Mouse (Mus musculus): ENCODE measurements around the gene Rdh11.
A peak's percentile ranks its signal among the peaks of the same experiment; 100 is the strongest.
"Not testable (repeated sequence)": the region's sequence is repeated elsewhere in the genome, so short reads cannot be mapped to it uniquely, and the experiment has no call there.

Rdh11 gene

DNA sequence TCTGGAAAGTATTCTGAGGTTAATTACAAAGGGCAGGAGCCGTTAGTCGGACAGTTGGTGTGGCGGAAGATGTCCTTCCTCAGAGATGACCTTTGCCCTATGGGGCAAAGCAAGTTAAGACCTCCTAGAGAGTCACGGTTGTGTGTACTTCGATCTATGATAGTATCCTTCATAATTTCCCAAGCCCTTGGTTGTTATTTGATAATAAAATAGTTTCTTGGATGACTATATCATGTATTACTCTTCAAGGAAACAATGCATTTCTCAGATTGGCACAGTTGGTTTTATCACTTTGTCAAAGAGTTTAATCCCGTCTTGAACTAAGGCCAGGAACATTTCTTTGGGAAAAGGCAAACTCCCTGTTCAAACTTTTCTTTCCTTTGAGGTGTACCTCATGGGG, at the start of gene Rdh11:
Rdh11 (minus strand) TSS at position 101 of the 400 bp plus-strand sequence.
- DNase-seq (ENCODE audit: low read depth, low spot score) = no peak

GRCm38 (mm10) chr12:79235485-79236080, 43.5 kb upstream of the Rdh11 start:
- DNase-seq (ENCODE audit: low read depth, low spot score) = no peak

DNA sequence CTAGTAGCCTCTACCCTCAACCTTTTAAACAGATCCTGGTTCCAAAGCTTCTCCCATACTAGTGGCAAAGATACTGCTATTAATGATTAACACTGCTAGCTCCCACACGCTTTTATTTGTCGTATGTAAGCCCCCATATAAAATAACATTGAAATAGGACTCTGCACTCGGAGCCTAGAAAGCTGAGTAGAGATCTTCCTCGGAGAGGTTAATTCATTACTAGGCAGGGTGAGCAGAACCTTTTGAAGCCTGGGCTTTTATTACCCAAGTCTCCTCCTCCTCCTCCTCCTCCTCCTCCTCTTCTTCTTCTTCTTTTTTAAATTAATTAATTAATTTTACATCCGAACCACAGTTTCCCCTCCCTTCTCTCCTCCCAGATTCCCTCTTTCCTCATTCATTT, 25.4 kb upstream of the Rdh11 start:
- DNase-seq (ENCODE audit: low read depth, low spot score) = no peak

DNA sequence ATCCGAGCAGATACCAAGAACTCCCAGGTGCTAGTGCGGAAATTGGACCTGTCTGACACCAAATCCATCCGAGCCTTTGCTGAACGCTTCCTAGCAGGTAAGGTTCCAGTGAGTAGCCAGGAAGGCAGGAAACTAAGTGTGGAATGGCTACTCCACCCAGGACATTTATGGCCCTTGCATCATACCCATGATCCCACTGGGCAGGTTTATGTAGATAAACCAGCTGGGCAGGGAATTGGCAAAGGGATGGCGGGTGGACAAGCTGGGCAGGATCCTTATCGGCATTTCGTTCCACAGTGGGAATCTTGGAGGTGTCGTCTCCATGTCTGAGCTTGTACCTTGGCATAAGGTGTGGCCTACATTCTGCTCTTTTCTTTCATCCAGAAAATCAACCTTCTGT, 19.4 kb upstream of the Rdh11 start:
- DNase-seq (ENCODE audit: low read depth, low spot score) = no peak

DNA sequence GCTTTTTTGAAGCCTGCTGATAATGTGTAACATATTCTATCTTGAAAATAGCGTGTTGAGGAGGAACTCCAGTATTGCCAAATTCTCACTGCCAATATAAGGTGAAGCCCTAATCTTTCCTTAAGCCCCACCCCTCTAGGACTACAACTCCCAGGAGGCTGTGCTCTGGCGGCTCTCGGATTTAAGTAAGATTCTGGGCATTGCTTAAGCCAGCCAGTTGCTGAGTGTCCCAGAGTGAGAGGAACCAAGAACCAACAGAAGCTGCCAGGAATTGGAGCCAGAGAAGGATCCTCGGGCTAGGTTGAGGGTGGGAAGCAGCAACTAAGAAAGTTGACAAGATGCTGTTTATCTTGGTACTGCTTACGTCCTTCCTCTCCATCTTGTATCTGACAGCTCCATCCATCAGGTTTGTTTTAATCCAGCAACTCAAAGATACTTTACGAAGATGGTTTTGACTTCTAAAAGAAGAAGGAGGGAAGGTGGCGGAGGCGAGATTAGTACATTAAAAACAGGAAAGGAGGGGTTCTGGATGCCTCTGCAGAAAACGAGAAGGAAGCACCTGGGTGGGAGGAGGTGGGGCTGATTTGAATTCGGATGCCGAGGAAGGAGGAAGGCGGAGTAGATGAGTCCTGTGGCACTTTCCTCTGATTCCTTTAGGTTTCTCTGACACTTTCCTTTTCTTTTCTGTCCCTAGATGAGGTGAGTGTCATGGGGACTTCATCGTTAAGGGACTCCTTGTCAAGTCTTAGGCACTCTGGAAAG, 16.8 kb upstream of the Rdh11 start, which contains the start of gene Rdh12:
Rdh12 (plus strand) TSS at position 212 of the 762 bp plus-strand sequence.
- peak; percentile 69 for DNase-seq (ENCODE audit: low read depth, low spot score)

DNA sequence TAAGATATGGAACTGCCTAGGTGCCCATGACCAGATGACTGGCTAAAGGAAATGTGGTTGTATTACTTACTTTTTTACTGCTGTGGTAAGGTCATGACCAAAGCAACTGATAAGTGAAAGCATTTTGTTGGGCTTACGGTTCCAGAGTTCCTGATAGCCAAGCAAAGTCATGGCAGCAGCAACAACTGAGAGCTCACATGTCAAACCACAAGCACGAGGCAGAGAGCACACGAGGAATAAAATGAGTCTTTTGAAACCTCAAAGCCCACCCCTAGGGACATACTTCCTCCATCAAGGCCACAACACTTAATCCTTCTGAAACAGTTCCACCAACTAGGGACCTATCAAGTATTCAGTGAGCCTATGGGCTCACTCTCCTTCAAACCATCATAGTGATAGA, 9.8 kb upstream of the Rdh11 start:
- no peak for DNase-seq (ENCODE audit: low read depth, low spot score)

GRCm38 (mm10) chr12:79197105-79197504, 5.0 kb upstream of the Rdh11 start:
- no peak for DNase-seq (ENCODE audit: low read depth, low spot score)

- DNase-seq (ENCODE audit: low read depth, low spot score) = peak; percentile 85
These were observed 1.3 kb upstream of the Rdh11 start for GRCm38 (mm10) chr12:79193441-79193840.

GRCm38 (mm10) chr12:79191701-79192100, 392 bp downstream of the Rdh11 start:
- DNase-seq (ENCODE audit: low read depth, low spot score) = peak; percentile 88

DNA sequence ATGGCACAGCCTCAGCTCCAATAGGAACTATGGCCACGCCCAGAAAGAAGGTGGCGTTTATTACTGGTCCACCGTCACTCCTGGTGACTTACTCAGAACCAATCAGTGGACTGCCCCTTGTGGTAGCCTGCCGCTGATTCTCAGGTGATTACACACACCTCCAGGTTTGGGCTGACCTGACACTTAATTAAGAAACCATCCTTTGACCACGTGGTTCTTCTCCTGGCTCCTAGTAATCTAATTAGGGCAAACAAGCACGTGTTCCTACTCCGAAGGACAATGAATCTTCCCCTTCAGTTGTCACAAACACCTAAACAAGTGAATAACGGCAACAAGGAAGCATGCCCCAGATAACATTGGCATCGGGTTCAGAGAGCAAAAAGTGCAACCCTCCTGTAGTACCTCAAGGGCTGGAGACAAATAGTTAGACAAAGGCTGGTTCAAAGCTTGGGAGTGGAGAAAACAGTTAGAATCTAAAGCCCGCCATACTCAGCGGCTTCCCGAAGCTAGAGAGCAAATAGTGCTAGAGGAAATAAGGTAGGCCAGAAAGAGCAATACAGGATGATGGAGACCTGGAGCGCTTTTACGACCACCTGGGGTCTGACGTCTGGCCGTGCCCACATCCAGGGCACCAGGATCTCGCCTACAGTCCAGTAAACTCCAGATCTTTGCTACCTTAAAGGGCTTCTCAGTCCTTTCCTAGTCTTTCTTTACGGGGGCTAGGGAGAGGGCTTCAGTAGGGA, 991 bp downstream of the Rdh11 start:
- DNase-seq (ENCODE audit: low read depth, low spot score) = peak; percentile 93

DNA sequence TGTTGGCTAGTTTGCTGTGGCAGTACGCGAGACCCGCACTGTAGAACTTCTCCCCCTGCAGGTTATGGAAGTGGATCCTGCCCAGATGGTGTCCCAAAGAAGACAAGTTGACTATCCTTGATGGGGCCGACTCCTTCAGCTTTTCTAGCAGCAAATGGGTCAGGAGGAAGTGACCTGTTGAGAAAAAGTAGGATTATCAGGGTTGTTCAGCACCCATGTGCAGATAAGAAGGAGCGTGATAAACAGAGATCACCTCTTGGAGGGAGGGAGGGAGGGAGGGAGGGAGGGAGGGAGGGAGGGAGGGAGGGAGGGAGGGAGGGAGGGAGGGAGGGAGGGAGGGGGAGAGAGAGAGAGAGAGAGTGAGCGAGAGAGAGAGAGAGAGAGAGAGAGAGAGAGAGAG, 6.9 kb downstream of the Rdh11 start:
- DNase-seq (ENCODE audit: low read depth, low spot score) = not testable (repeated sequence)

GRCm38 (mm10) chr12:79175998-79176397, 16.1 kb downstream of the Rdh11 start:
- DNase-seq (ENCODE audit: low read depth, low spot score) = no peak

DNA sequence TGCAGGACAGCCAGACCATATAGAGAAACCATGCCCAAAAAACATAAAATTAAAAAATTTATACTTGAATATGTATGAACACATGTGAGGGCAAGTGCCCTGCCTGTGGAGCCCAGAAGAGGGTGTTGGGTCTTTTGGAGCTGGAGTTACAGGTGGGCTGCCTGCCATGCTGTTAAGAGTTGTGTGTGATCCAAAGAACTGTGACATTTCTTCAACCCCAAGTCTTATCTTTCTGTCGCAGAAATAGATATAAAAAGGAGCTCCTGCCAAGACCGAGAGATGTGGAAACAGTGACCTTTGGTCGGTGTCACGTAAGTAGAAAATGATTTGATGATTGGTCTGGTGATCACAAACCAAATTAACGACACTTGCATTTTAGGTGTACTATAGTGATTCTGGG, 18.4 kb downstream of the Rdh11 start:
- DNase-seq (ENCODE audit: low read depth, low spot score) = no peak

GRCm38 (mm10) chr12:79172019-79172941, 19.8 kb downstream of the Rdh11 start, which contains the start of gene Vti1b:
Gene Vti1b, minus strand, starts transcription at chr12:79172667.
- DNase-seq (ENCODE audit: low read depth, low spot score) = peak; percentile 98

- no peak for DNase-seq (ENCODE audit: low read depth, low spot score)
These were observed 20.7 kb downstream of the Rdh11 start for GRCm38 (mm10) chr12:79171269-79171995.

- DNase-seq (ENCODE audit: low read depth, low spot score) = no peak
These were observed 21.7 kb downstream of the Rdh11 start for GRCm38 (mm10) chr12:79170421-79170820.

- DNase-seq (ENCODE audit: low read depth, low spot score) = no peak
These were observed 22.9 kb downstream of the Rdh11 start for GRCm38 (mm10) chr12:79169173-79169572.

DNA sequence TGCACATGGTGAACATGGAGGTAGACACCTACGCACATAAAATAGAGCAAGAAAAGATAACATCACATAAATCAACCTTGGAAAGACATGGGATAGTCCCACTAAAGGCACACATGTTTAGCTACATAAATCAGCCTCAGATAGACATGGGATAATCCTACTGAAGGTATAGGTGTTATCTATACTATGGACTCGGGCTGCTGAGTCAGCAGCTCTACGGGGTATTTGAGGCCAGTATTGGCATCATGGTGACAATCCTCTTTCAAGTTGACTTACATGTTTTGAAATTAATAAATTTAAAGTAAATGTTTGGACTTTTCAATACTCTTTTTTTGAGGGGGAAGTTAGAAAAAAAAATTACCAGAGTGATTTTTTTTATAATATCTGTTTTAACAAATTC, 29.2 kb downstream of the Rdh11 start:
- no peak for DNase-seq (ENCODE audit: low read depth, low spot score)

DNA sequence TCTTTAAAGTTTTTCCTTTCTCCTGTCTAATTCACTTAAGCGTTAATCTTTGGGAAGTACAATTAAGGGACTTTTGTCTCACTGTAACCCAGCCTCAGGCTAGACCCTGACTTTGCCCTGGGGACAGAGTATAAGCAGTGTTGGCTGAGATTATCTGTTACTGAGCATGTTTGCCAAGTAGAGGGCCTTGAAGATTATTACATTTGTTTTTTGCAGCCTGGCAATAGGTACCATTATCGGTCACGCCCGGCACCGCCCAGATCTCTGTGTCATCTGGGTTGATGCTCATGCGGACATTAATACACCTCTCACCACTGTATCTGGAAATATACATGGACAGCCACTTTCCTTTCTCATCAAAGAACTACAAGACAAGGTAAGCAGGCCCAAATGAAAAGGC, 42.4 kb downstream of the Rdh11 start:
- DNase-seq (ENCODE audit: low read depth, low spot score) = no peak

GRCm38 (mm10) chr12:79141384-79141783, 50.7 kb downstream of the Rdh11 start:
- DNase-seq (ENCODE audit: low read depth, low spot score) = no peak

- DNase-seq (ENCODE audit: low read depth, low spot score) = no peak
These were observed 51.3 kb downstream of the Rdh11 start for GRCm38 (mm10) chr12:79140811-79141210.

Measured in A20 (cell line).